ENCODE assay signal across 23 mouse cellular contexts in the genomic region with DNA sequence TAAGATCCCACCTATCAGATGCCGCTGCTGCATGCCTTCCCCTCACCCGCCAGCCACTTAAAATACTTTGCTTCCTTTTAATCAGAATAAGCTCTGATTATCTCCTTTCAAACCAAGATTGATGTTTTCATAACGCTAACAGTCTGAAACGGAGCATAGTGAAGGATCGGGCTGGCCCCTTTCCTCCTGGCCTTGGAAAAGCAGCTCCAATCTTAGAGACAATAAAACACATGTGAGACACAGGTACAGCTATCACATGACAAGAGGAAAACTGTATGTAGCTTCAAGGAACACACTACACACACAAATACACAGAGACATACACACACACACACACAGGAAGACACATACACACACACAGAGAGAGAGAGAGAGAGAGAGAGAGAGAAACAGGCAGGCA.
A peak's percentile ranks its signal among the peaks of the same experiment; 100 is the strongest.
DNase-seq lines count a peak whose midpoint lies in the region; ATAC-seq and TF ChIP-seq lines count a peak whose summit lies in the region.
"Had no signal": no experiment of that assay in that cellular context is flagged by ENCODE, and none has a peak within 500 bp of the region (broad histone marks: within the 10 kb centered on the region; RNA-seq: fewer than 3 reads in every experiment).

No protein-coding gene starts in this region.

- TF ChIP-seq POLR2A in brain, embryonic 14.5 days (IDR thresholded peaks at IDR 0.05; ENCODE audit: borderline replicate concordance, extremely low read depth, insufficient read depth, insufficient read length, poor library complexity, severe bottlenecking), result no peak

- H3K4me3 ChIP-seq in forebrain, embryonic 14.5 days (ENCODE audit: low read depth, low read length), result no peak overlapping the region
- H3K4me3 ChIP-seq in forebrain, embryonic 12.5 days (replicated peaks), result no peak overlapping the region
- no peak overlapping the region for H3K4me3 ChIP-seq in heart, embryonic 13.5 days
- no peak overlapping the region for H3K4me3 ChIP-seq in intestine, embryonic 16.5 days (ENCODE audit: low read length)
- H3K4me3 ChIP-seq: midbrain, embryonic 10.5 days; myocyte; neural tube, embryonic 13.5 days had no signal

- no peaks in the 10 kb centered on the region for H3K27me3 ChIP-seq in forebrain, embryonic 14.5 days (replicated peaks; ENCODE audit: control insufficient read depth, insufficient read depth, low read length)
- H3K27me3 ChIP-seq in forebrain, embryonic 12.5 days, result no peaks in the 10 kb centered on the region
- H3K27me3 ChIP-seq in heart, embryonic 13.5 days (replicated peaks), result no peaks in the 10 kb centered on the region
- no peaks in the 10 kb centered on the region for H3K27me3 ChIP-seq in intestine, embryonic 16.5 days (replicated peaks; ENCODE audit: control insufficient read depth, insufficient read depth, low read length)
- H3K27me3 ChIP-seq: neural tube, embryonic 13.5 days had no signal

- WGBS in forebrain, embryonic 14.5 days, result 49% methylated on average over 5 of the region's 5 CpGs
- 47% methylated on average over 5 of the region's 5 CpGs for WGBS in forebrain, embryonic 12.5 days
- 6% methylated on average over 5 of the region's 5 CpGs for WGBS in heart, embryonic 13.5 days
- WGBS in intestine, embryonic 16.5 days, result 28% methylated on average over 5 of the region's 5 CpGs

- 0 out of 2 replicates have a peak, but pooled peaks have one; percentile 26 for ATAC-seq in forebrain, embryonic 14.5 days
- ATAC-seq in forebrain, embryonic 12.5 days (ENCODE audit: low FRiP score), result no peak
- no peak for ATAC-seq in heart, embryonic 13.5 days (ENCODE audit: extremely low read depth, insufficient number of reproducible peaks, low FRiP score, low TSS enrichment)
- ATAC-seq in intestine, embryonic 16.5 days, result peak; percentile 59
- ATAC-seq: inflammation-experienced regulatory T-cells, adult 6 months; lung, postnatal 0 days; midbrain, embryonic 16.5 days; Patski had no signal

- intact Hi-C loops in heart, postnatal 36 days (cut with DNase I), result no loop called here

- no peak overlapping the region for H3K27ac ChIP-seq in forebrain, embryonic 14.5 days (ENCODE audit: low read depth, low read length)
- no peak overlapping the region for H3K27ac ChIP-seq in forebrain, embryonic 12.5 days
- peak overlapping the region; percentile 56; the same call in 1 of the 2 replicates for H3K27ac ChIP-seq in heart, embryonic 13.5 days (replicated peaks)
- peak overlapping the region; percentile 47; the same call in 1 of the 2 replicates for H3K27ac ChIP-seq in intestine, embryonic 16.5 days (ENCODE audit: low read length)
- H3K27ac ChIP-seq: hindbrain, embryonic 14.5 days; midbrain, embryonic 10.5 days; neural tube, embryonic 13.5 days had no signal

- H3K4me2 ChIP-seq in forebrain, embryonic 14.5 days (ENCODE audit: low read length), result no peak overlapping the region
- no peak overlapping the region for H3K4me2 ChIP-seq in forebrain, embryonic 12.5 days
- peak overlapping the region; percentile 51 for H3K4me2 ChIP-seq in heart, embryonic 13.5 days
- peak overlapping the region; percentile 23; the same call in 1 of the 2 replicates for H3K4me2 ChIP-seq in intestine, embryonic 16.5 days (ENCODE audit: low read depth, low read length)
- H3K4me2 ChIP-seq: hindbrain, embryonic 14.5 days; neural tube, embryonic 13.5 days had no signal

- no peaks in the 10 kb centered on the region for H3K4me1 ChIP-seq in forebrain, embryonic 14.5 days (ENCODE audit: control insufficient read depth, insufficient read depth, low read length)
- H3K4me1 ChIP-seq in forebrain, embryonic 12.5 days, result no peaks in the 10 kb centered on the region
- peaks cover 41% of the 10 kb centered on the region for H3K4me1 ChIP-seq in heart, embryonic 13.5 days
- H3K4me1 ChIP-seq in intestine, embryonic 16.5 days (ENCODE audit: control insufficient read depth, insufficient read depth, low read length), result peaks cover 3% of the 10 kb centered on the region; the same call in 1 of the 2 replicates
- H3K4me1 ChIP-seq: neural tube, embryonic 13.5 days had no signal

- H3K9ac ChIP-seq in forebrain, embryonic 14.5 days (ENCODE audit: low read length), result no peak overlapping the region
- no peak overlapping the region for H3K9ac ChIP-seq in forebrain, embryonic 12.5 days
- peak overlapping the region; percentile 56 for H3K9ac ChIP-seq in heart, embryonic 13.5 days
- no peak overlapping the region for H3K9ac ChIP-seq in intestine, embryonic 16.5 days (ENCODE audit: low read depth, low read length)
- H3K9ac ChIP-seq: hindbrain, embryonic 14.5 days; neural tube, embryonic 13.5 days had no signal

- DNase-seq in forebrain, embryonic 14.5 days (ENCODE audit: low spot score), result peak; percentile 18
- DNase-seq in heart, postnatal 36 days, result no peak
- peak; percentile 40 for DNase-seq in brain, embryonic 14.5 days (ENCODE audit: low read depth)
- DNase-seq in gastrocnemius, postnatal 4 days (ENCODE audit: low spot score in 2 of 2), result no peak
- DNase-seq: cerebellum, adult 2 months; cerebellum, postnatal 25 days; gastrocnemius, postnatal 14 days; kidney, postnatal 25 days; layer of hippocampus, postnatal 36 days; retina, postnatal 1 day; right cerebral cortex, postnatal 25 days; spleen, adult 18-20 months had no signal

- H3K9me3 ChIP-seq in forebrain, embryonic 14.5 days (replicated peaks; ENCODE audit: control insufficient read depth, low read length), result no peaks in the 10 kb centered on the region
- no peaks in the 10 kb centered on the region for H3K9me3 ChIP-seq in forebrain, embryonic 12.5 days
- no peaks in the 10 kb centered on the region for H3K9me3 ChIP-seq in heart, embryonic 13.5 days
- no peaks in the 10 kb centered on the region for H3K9me3 ChIP-seq in intestine, embryonic 16.5 days (ENCODE audit: control insufficient read depth, low read length)
- H3K9me3 ChIP-seq: midbrain, embryonic 10.5 days; neural tube, embryonic 13.5 days had no signal

- no peaks in the 10 kb centered on the region for H3K36me3 ChIP-seq in forebrain, embryonic 14.5 days (ENCODE audit: control insufficient read depth, insufficient read depth, low read length)
- H3K36me3 ChIP-seq in forebrain, embryonic 12.5 days (replicated peaks), result no peaks in the 10 kb centered on the region
- H3K36me3 ChIP-seq in heart, embryonic 13.5 days, result no peaks in the 10 kb centered on the region
- H3K36me3 ChIP-seq in intestine, embryonic 16.5 days (ENCODE audit: control insufficient read depth, insufficient read depth, low read length), result no peaks in the 10 kb centered on the region
- H3K36me3 ChIP-seq: midbrain, embryonic 10.5 days; neural tube, embryonic 13.5 days had no signal

- no peak for TF ChIP-seq CTCF in brain, embryonic 14.5 days (IDR thresholded peaks at IDR 0.05; ENCODE audit: borderline replicate concordance, extremely low read depth, insufficient read depth, insufficient read length)

Comparison
In these comparisons a context has a peak if more than half of its experiments do, and no peak if none do; other contexts are left out.
1. ATAC-seq: peak in forebrain, embryonic 14.5 days (single experiment) and intestine, embryonic 16.5 days (single experiment); none in forebrain, embryonic 12.5 days (single experiment) and heart, embryonic 13.5 days (single experiment).
2. DNase-seq: peak in forebrain, embryonic 14.5 days (single experiment) and brain, embryonic 14.5 days (single experiment); none in heart, postnatal 36 days (0 of 2) and gastrocnemius, postnatal 4 days (0 of 2).
3. H3K27ac ChIP-seq: peak in heart, embryonic 13.5 days (single experiment) and intestine, embryonic 16.5 days (single experiment); none in forebrain, embryonic 14.5 days (single experiment) and forebrain, embryonic 12.5 days (single experiment).
4. H3K4me2 ChIP-seq: peak in heart, embryonic 13.5 days (single experiment) and intestine, embryonic 16.5 days (single experiment); none in forebrain, embryonic 14.5 days (single experiment) and forebrain, embryonic 12.5 days (single experiment).